Mouse (Mus musculus): ENCODE results near the gene Pkd2l1. TPM values are rescaled to one million over a fixed set of nuclear protein-coding genes. Genes with fewer than 3 reads are reported as not detected.
"Not testable (repeated sequence)": the region's sequence is repeated elsewhere in the genome, so short reads cannot be mapped to it uniquely, and the experiment has no call there.

Pkd2l1 gene
- polyA plus RNA-seq, 1 experiment from 2014 or later, result not detected

GRCm38 (mm10) chr19:44121137-44121536, 71.1 kb downstream of the Pkd2l1 start:
- Histone ChIP-seq H3K9me3 (no peaks in the 10 kb centered on the region), H3K4me3 (replicated peaks) (no peak overlapping the region), H3K27me3 (replicated peaks) (no peaks in the 10 kb centered on the region), H3K27ac (no peak overlapping the region), H3K4me1 (no peaks in the 10 kb centered on the region), H3K4me2 (no peak overlapping the region), H3K9ac (no peak overlapping the region), H3K36me3 (peaks cover 44% of the 10 kb centered on the region)
- ATAC-seq (ENCODE audit: insufficient read depth, low FRiP score, low read depth), result no peak
- 90% methylated on average over 7 of the region's 7 CpGs for WGBS

GRCm38 (mm10) chr19:44120686-44121085, 71.6 kb downstream of the Pkd2l1 start:
- not testable (repeated sequence) for H3K4me2 ChIP-seq; H3K27ac ChIP-seq; ATAC-seq (ENCODE audit: insufficient read depth, low FRiP score, low read depth); H3K27me3 ChIP-seq (replicated peaks); H3K9ac ChIP-seq; H3K9me3 ChIP-seq; H3K4me1 ChIP-seq; H3K4me3 ChIP-seq (replicated peaks)
- peaks cover 44% of the 10 kb centered on the region for H3K36me3 ChIP-seq
- WGBS, result 89% methylated on average over 9 of the region's 9 CpGs

GRCm38 (mm10) chr19:44117793-44118192, 74.4 kb downstream of the Pkd2l1 start:
- no peak overlapping the region for H3K4me3 ChIP-seq (replicated peaks)
- no peaks in the 10 kb centered on the region for H3K9me3 ChIP-seq
- H3K4me2 ChIP-seq, result no peak overlapping the region
- H3K27ac ChIP-seq, result no peak overlapping the region
- H3K36me3 ChIP-seq, result peaks cover 43% of the 10 kb centered on the region
- H3K4me1 ChIP-seq, result no peaks in the 10 kb centered on the region
- no peak overlapping the region for H3K9ac ChIP-seq
- no peaks in the 10 kb centered on the region for H3K27me3 ChIP-seq (replicated peaks)
- ATAC-seq (ENCODE audit: insufficient read depth, low FRiP score, low read depth), result no peak

GRCm38 (mm10) chr19:44111706-44112105, 80.5 kb downstream of the Pkd2l1 start:
- no peaks in the 10 kb centered on the region for H3K27me3 ChIP-seq (replicated peaks)
- no peak overlapping the region for H3K4me3 ChIP-seq (replicated peaks)
- no peak for ATAC-seq (ENCODE audit: insufficient read depth, low FRiP score, low read depth)
- no peak overlapping the region for H3K4me2 ChIP-seq
- H3K36me3 ChIP-seq, result peaks cover 27% of the 10 kb centered on the region
- 75% methylated on average over 7 of the region's 7 CpGs for WGBS
- peaks cover 4% of the 10 kb centered on the region; the same call in 1 of the 2 replicates for H3K4me1 ChIP-seq
- H3K9me3 ChIP-seq, result no peaks in the 10 kb centered on the region
- no peak overlapping the region for H3K27ac ChIP-seq
- H3K9ac ChIP-seq, result no peak overlapping the region

GRCm38 (mm10) chr19:44110356-44110755, 81.9 kb downstream of the Pkd2l1 start:
- WGBS, result 87% methylated on average over 9 of the region's 9 CpGs
- H3K9ac ChIP-seq, result no peak overlapping the region

GRCm38 (mm10) chr19:44108996-44109395, 83.2 kb downstream of the Pkd2l1 start:
- H3K36me3 ChIP-seq, result peaks cover 20% of the 10 kb centered on the region
- no peak overlapping the region for H3K4me2 ChIP-seq
- no peak overlapping the region for H3K9ac ChIP-seq
- no peak for ATAC-seq (ENCODE audit: insufficient read depth, low FRiP score, low read depth)
- no peak overlapping the region for H3K4me3 ChIP-seq (replicated peaks)
- H3K9me3 ChIP-seq, result no peaks in the 10 kb centered on the region
- H3K4me1 ChIP-seq, result peaks cover 9% of the 10 kb centered on the region; the same call in 1 of the 2 replicates
- H3K27me3 ChIP-seq (replicated peaks), result no peaks in the 10 kb centered on the region
- no peak overlapping the region for H3K27ac ChIP-seq

More at GRCm38 (mm10) chr19:44110356-44110755, 81.9 kb downstream of the Pkd2l1 start:
- H3K9me3 ChIP-seq, result no peaks in the 10 kb centered on the region
- no peak overlapping the region for H3K4me2 ChIP-seq
- no peaks in the 10 kb centered on the region for H3K27me3 ChIP-seq (replicated peaks)
- peaks cover 4% of the 10 kb centered on the region; the same call in 1 of the 2 replicates for H3K4me1 ChIP-seq
- H3K36me3 ChIP-seq, result peaks cover 27% of the 10 kb centered on the region
- no peak overlapping the region for H3K27ac ChIP-seq
- ATAC-seq (ENCODE audit: insufficient read depth, low FRiP score, low read depth), result no peak
- H3K4me3 ChIP-seq (replicated peaks), result no peak overlapping the region

- no peak overlapping the region for H3K9ac ChIP-seq
- 28% methylated on average over 22 of the region's 22 CpGs for WGBS
- no peaks in the 10 kb centered on the region for H3K27me3 ChIP-seq (replicated peaks)
- no peak overlapping the region for H3K27ac ChIP-seq
- H3K36me3 ChIP-seq, result peaks cover 11% of the 10 kb centered on the region
- ATAC-seq (ENCODE audit: insufficient read depth, low FRiP score, low read depth), result no peak; the same call in 1 of the 2 replicates
- peaks cover 9% of the 10 kb centered on the region; the same call in 1 of the 2 replicates for H3K4me1 ChIP-seq
- H3K9me3 ChIP-seq, result no peaks in the 10 kb centered on the region
- peak overlapping the region; percentile 70 for H3K4me2 ChIP-seq
- peak overlapping the region; percentile 97 for H3K4me3 ChIP-seq (replicated peaks)
Measured at GRCm38 (mm10) chr19:44107661-44108521, 84.4 kb downstream of the Pkd2l1 start.

GRCm38 (mm10) chr19:44106831-44107660, 85.2 kb downstream of the Pkd2l1 start, which contains the start of gene Chuk:
Gene Chuk, minus strand, starts transcription at chr19:44107480.
- H3K36me3 ChIP-seq, result peaks cover 5% of the 10 kb centered on the region
- ATAC-seq (ENCODE audit: insufficient read depth, low FRiP score, low read depth), result peak; percentile 99
- H3K4me1 ChIP-seq, result peaks cover 9% of the 10 kb centered on the region; the same call in 1 of the 2 replicates
- no peaks in the 10 kb centered on the region for H3K9me3 ChIP-seq
- H3K4me3 ChIP-seq (replicated peaks), result peak within 1 kb of the TSS; percentile 97
- peak within 1 kb of the TSS; percentile 93 for H3K9ac ChIP-seq
- no peak within 1 kb of the TSS for H3K27ac ChIP-seq
- under 1% methylated on average over 67 of the region's 67 CpGs for WGBS
- peak within 1 kb of the TSS; percentile 70 for H3K4me2 ChIP-seq
- no peaks in the 10 kb centered on the region for H3K27me3 ChIP-seq (replicated peaks)

- WGBS, result 70% methylated on average over 1 of the region's 1 CpGs
- no peak overlapping the region for H3K27ac ChIP-seq
Measured at GRCm38 (mm10) chr19:44104393-44104792, 87.8 kb downstream of the Pkd2l1 start.

GRCm38 (mm10) chr19:44103001-44103400, 89.2 kb downstream of the Pkd2l1 start:
- Histone ChIP-seq H3K9ac (no peak overlapping the region), H3K4me3 (replicated peaks) (no peak overlapping the region), H3K9me3 (no peaks in the 10 kb centered on the region), H3K4me1 (peaks cover 8% of the 10 kb centered on the region; the same call in 1 of the 2 replicates), H3K36me3 (no peaks in the 10 kb centered on the region), H3K27ac (no peak overlapping the region), H3K4me2 (no peak overlapping the region), H3K27me3 (replicated peaks) (no peaks in the 10 kb centered on the region)
- 88% methylated on average over 3 of the region's 3 CpGs for WGBS
- ATAC-seq (ENCODE audit: insufficient read depth, low FRiP score, low read depth), result no peak

More at GRCm38 (mm10) chr19:44104393-44104792, 87.8 kb downstream of the Pkd2l1 start:
- Histone ChIP-seq H3K4me3 (replicated peaks) (no peak overlapping the region), H3K4me1 (peaks cover 9% of the 10 kb centered on the region; the same call in 1 of the 2 replicates), H3K9ac (no peak overlapping the region), H3K4me2 (no peak overlapping the region), H3K9me3 (no peaks in the 10 kb centered on the region), H3K36me3 (no peaks in the 10 kb centered on the region), H3K27me3 (replicated peaks) (no peaks in the 10 kb centered on the region)
- no peak for ATAC-seq (ENCODE audit: insufficient read depth, low FRiP score, low read depth)

GRCm38 (mm10) chr19:44100840-44101239, 91.4 kb downstream of the Pkd2l1 start:
- peaks cover 8% of the 10 kb centered on the region for H3K36me3 ChIP-seq
- no peaks in the 10 kb centered on the region for H3K27me3 ChIP-seq (replicated peaks)
- H3K9me3 ChIP-seq, result no peaks in the 10 kb centered on the region
- peaks cover 5% of the 10 kb centered on the region; the same call in 1 of the 2 replicates for H3K4me1 ChIP-seq
- no peak for ATAC-seq (ENCODE audit: insufficient read depth, low FRiP score, low read depth)
- no peak overlapping the region for H3K27ac ChIP-seq
- H3K4me3 ChIP-seq (replicated peaks), result no peak overlapping the region
- no peak overlapping the region for H3K9ac ChIP-seq
- no peak overlapping the region for H3K4me2 ChIP-seq
